Mouse (Mus musculus) intestine, embryonic 15.5 days (tissue): ENCODE results near the gene Slc37a1. TPM values are rescaled to one million over a fixed set of nuclear protein-coding genes. Genes with fewer than 3 reads are reported as not detected.

Experiments used
- ATAC-seq: fragments of 200-750 bp; cut with Nextera tagmentation; 2 replicates; pipeline ENCODE4 v1.8.0; 2017; ENCODE audit warnings: moderate TSS enrichment, moderate library complexity
- H3K27ac ChIP-seq: fragments of 300-500 bp; sonication (generic); 2 replicates; pipeline ENCODE4 v1.5.1; 2015; ENCODE audit warnings: mild to moderate bottlenecking, inconsistent platforms
- H3K27me3 ChIP-seq: fragments of 300-500 bp; sonication (generic); replicated peaks from 2 replicates; pipeline ENCODE4 v1.6.1; 2015; ENCODE audit warnings: inconsistent platforms
- H3K36me3 ChIP-seq: fragments of 300-500 bp; sonication (generic); 2 replicates; pipeline ENCODE4 v1.6.1; 2015; ENCODE audit warnings: inconsistent platforms
- H3K4me1 ChIP-seq: fragments of 300-500 bp; sonication (generic); replicated peaks from 2 replicates; pipeline ENCODE4 v1.6.1; 2015; ENCODE audit warnings: inconsistent platforms
- H3K4me2 ChIP-seq: fragments of 300-500 bp; sonication (generic); replicated peaks from 2 replicates; pipeline ENCODE4 v1.6.1; 2015; ENCODE audit warnings: mild to moderate bottlenecking, inconsistent platforms
- H3K4me3 ChIP-seq: fragments of 300-500 bp; sonication (generic); replicated peaks from 2 replicates; pipeline ENCODE4 v1.5.1; 2015; ENCODE audit warnings: inconsistent platforms
- H3K9ac ChIP-seq: fragments of 300-500 bp; sonication (generic); 2 replicates; pipeline ENCODE4 v1.6.1; 2015; ENCODE audit warnings: inconsistent platforms
- H3K9me3 ChIP-seq: fragments of 300-500 bp; sonication (generic); 2 replicates; pipeline ENCODE4 v1.6.1; 2016; ENCODE audit warnings: inconsistent platforms
- WGBS: fragments of 180-500 bp; shearing (Covaris S2); methylation state at CpG from one replicate; pipeline ENCODE4 v1.1.7; 2015; 5-methylcytosine and 5-hydroxymethylcytosine counted together
- polyA plus RNA-seq: library from polyadenylated mRNA; unstranded; fragments of >200 nt; fragmentation: Nextera tagmentation; extraction: Ambion mirVana; gene quantifications from 2 replicates; pipeline ENCODE4 v1.2.1, GENCODE M21; 2015

Gene Slc37a1
- 18.4 and 22.7 TPM in 2 replicates for polyA plus RNA-seq

DNA sequence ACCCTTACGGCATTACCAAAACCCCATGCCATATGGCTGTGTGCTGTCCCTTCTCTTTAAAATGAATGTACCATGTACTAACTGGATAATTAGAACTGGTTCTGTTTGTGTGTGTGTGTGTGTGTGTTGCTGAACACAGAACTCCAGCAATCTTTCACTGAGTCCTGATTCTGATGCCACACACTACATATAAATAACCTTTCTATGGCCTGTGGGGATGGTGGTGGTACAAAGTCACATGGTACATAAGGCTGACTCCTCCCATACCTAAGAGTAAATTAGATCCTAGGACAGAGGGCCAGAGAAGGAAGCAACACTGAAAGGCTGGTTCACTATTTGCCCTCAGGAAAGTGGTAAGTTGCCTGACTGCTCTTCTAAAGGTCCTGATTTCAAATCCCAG lies at the start of gene Slc37a1:
Gene Slc37a1, plus strand, starts transcription at position 301 of the 400 bp plus-strand sequence.
- Histone ChIP-seq H3K4me3 (no peak within 1 kb of the TSS), H3K36me3 (no peaks in the 10 kb centered on the region), H3K9ac (no peak within 1 kb of the TSS), H3K4me1 (no peaks in the 10 kb centered on the region), H3K27me3 (no peaks in the 10 kb centered on the region), H3K9me3 (no peaks in the 10 kb centered on the region), H3K27ac (no peak within 1 kb of the TSS), H3K4me2 (no peak within 1 kb of the TSS)
- 96% methylated on average over 1 of the region's 1 CpGs for WGBS
- ATAC-seq = no peak

DNA sequence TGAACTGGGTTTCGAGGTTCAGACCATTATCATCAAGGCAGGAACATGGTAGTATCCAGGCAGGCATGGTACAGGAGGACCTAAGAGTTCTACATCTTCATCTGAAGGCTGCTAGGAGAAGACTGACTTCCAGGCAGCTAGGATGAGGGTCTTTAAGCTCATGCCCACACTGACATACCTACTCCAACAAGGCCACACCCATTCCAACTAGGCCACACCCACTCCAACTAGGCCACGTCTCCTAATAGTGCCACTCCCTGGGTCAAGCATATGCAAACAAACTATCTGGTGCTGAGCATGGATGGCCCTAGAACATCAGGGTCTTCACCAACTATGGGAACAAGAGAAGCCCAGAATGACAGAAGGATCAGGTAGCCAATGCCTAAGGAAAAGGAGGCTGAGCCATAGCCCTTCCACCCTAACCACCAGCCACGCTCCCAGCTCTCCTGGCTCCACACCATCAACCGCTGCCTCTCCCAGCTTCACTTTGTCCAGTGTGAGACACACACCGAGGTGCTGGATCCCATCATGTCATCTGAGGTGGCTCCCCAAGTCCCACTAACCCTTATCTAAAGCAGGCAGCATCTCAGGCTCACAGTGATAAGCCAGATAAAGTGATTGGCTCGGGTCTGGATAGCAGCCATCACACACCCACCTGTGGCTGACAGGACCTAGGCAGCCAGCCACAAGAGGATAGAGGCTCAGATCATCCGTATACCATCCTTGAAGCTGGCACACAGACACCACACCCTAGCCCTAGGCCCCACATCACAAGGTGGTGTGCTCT lies 48.2 kb upstream of the Slc37a1 start:
- Histone ChIP-seq H3K36me3 (no peaks in the 10 kb centered on the region), H3K27ac (no peak overlapping the region), H3K9ac (no peak overlapping the region), H3K9me3 (no peaks in the 10 kb centered on the region), H3K4me1 (no peaks in the 10 kb centered on the region), H3K4me3 (no peak overlapping the region), H3K4me2 (no peak overlapping the region), H3K27me3 (no peaks in the 10 kb centered on the region)
- WGBS = 78% methylated on average over 7 of the region's 7 CpGs
- ATAC-seq = no peak

DNA sequence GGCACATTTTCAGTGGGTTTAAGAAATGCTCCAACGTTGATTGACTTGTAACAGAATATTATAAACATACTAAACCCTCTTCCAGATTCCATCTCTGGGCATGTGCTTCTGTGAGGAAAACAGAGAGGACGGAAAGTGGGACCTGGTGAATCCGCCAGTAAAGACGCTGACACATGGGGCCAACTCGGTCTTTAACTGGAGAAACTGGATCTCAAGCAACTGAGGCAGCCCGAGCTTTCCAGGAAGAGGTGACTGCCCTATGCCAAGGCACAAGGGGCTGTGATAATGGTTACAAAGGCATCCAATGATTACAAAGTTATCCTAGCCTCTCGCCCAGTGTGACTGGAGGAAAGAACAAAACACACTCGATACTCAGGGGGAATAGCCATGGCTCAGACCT lies 45.4 kb upstream of the Slc37a1 start:
- no peaks in the 10 kb centered on the region for H3K4me1 ChIP-seq
- H3K36me3 ChIP-seq = no peaks in the 10 kb centered on the region
- no peaks in the 10 kb centered on the region for H3K9me3 ChIP-seq
- no peak overlapping the region for H3K27ac ChIP-seq
- H3K4me2 ChIP-seq = no peak overlapping the region
- WGBS = 79% methylated on average over 8 of the region's 8 CpGs
- no peaks in the 10 kb centered on the region for H3K27me3 ChIP-seq
- no peak overlapping the region for H3K4me3 ChIP-seq
- H3K9ac ChIP-seq = no peak overlapping the region
- no peak for ATAC-seq

DNA sequence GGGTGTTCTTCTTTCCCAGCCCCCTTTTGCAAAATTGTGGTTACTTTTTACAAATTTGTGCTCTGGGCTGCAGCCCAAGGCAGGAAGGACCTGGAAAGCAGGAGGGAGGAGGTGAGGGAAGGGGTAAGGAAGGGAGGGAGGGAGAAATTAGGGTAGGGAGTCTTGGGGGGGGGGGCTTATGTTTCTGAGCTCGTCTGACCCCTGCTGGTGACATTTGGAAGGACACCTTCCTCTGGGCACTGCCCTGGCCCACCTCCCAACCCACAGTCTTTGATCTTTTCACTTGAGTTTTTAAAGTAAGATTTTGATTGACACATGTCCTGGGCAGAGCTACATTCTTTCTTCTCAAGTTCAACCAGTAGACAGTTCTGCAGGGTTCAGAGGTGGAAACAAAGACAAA lies 43.8 kb upstream of the Slc37a1 start:
- no peak for ATAC-seq

DNA sequence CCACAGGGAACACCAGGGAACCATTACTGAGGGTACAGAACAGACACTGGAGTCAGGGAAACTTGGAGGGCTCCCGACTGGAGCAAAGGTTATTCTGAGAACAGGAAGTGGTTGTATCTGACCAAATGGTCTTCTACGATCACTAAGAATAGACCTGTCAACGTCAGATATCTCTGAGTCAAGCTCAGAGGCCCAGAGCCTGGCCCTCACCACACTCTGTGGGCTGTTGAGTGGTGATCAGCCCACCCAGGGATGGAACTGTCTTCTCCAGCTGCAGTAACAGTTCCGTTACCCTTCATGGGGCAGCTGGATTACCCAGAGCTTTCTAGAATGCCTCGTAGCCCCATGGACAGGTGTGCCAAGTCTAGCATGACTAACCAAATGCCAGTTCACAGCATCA lies 41.3 kb upstream of the Slc37a1 start:
- no peaks in the 10 kb centered on the region for H3K4me1 ChIP-seq
- H3K9ac ChIP-seq = no peak overlapping the region
- H3K27ac ChIP-seq = no peak overlapping the region
- H3K27me3 ChIP-seq = no peaks in the 10 kb centered on the region
- no peaks in the 10 kb centered on the region for H3K9me3 ChIP-seq
- no peak overlapping the region for H3K4me3 ChIP-seq
- H3K36me3 ChIP-seq = no peaks in the 10 kb centered on the region
- H3K4me2 ChIP-seq = no peak overlapping the region
- WGBS = 76% methylated on average over 5 of the region's 5 CpGs
- ATAC-seq = no peak

More for the DNA sequence above, 43.8 kb upstream of the Slc37a1 start:
- Histone ChIP-seq H3K4me1 (no peaks in the 10 kb centered on the region), H3K9ac (no peak overlapping the region), H3K36me3 (no peaks in the 10 kb centered on the region), H3K27me3 (no peaks in the 10 kb centered on the region), H3K4me3 (no peak overlapping the region), H3K9me3 (no peaks in the 10 kb centered on the region), H3K27ac (no peak overlapping the region), H3K4me2 (no peak overlapping the region)
- 7% methylated on average over 1 of the region's 1 CpGs for WGBS

DNA sequence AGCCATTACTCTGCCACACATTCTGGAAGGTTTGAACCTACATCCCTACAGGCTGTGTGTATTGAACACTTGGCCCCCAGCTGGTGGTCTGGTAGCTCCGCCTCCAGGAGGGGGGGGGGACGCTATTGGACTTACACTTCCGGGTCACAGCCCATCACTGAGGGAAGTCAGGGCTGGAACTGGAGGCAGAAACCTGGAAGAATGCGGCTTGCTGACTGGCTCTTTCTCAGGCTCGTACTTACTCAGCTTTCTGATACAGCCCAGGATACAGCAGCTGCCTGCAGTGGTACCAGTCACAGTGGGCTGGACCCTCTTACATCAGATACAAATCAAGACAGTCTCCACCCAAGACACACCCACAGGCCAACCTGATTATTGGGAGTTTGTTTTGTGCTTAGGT lies 39.4 kb upstream of the Slc37a1 start:
- H3K27ac ChIP-seq = no peak overlapping the region

DNA sequence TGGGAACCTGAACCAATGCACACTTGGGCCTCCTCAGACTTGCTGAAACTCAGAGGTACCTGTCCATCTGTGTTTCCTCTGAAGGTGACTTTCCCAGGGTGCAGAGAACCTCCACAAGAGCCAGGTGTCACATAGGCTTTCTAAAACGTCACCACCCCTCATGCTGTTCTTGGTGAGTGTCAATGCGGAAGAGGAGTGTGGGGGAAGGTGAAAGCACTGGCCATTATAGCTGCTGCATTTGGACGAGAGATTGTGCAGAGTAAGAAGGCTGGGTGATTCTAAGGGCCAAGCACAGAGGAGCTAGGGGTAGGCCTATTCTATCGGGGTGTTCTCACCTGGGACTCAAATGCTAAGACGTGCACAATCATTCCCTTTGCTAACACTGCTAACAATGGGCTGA lies 32.6 kb upstream of the Slc37a1 start:
- no peak for ATAC-seq
- 68% methylated on average over 5 of the region's 5 CpGs for WGBS
- H3K27me3 ChIP-seq = no peaks in the 10 kb centered on the region
- H3K4me1 ChIP-seq = 0 out of 2 replicates have a peak, but pooled peaks cover 3% of the 10 kb centered on the region
- H3K4me2 ChIP-seq = no peak overlapping the region
- no peaks in the 10 kb centered on the region for H3K9me3 ChIP-seq
- no peak overlapping the region for H3K4me3 ChIP-seq
- H3K36me3 ChIP-seq = no peaks in the 10 kb centered on the region
- no peak overlapping the region; the same call in 1 of the 2 replicates for H3K9ac ChIP-seq
- no peak overlapping the region for H3K27ac ChIP-seq

More for the DNA sequence above, 39.4 kb upstream of the Slc37a1 start:
- H3K4me2 ChIP-seq = 0 out of 2 replicates have a peak overlapping the region, but pooled peaks have one; percentile 26
- 31% methylated on average over 5 of the region's 5 CpGs for WGBS
- H3K9me3 ChIP-seq = no peaks in the 10 kb centered on the region
- H3K4me3 ChIP-seq = no peak overlapping the region
- no peaks in the 10 kb centered on the region for H3K36me3 ChIP-seq
- no peaks in the 10 kb centered on the region for H3K27me3 ChIP-seq
- ATAC-seq = peak; percentile 28
- no peaks in the 10 kb centered on the region for H3K4me1 ChIP-seq
- H3K9ac ChIP-seq = no peak overlapping the region

DNA sequence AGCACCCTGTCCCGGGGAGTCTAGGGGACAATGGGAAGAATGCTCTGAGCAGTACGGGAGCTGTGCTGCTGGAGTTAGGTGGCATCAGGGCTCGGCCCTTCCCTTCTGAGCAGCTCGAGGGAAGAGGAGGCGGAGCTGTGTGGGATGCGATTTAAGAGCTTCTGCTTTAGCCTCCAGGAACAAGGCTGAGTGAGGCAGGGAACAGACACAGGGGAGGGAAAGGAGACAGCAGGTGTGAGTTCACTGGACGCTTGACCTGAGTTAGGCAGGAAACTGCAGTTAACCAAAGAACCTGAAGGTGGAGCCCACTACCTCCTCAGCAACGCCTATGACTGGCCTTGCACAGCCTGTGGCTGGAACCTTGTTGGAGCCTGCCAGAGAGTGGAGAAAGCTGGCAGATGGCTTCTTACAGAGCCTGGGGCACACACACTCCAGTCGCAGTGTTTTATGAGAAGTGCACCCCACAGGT lies 32.1 kb upstream of the Slc37a1 start:
- Histone ChIP-seq H3K36me3 (no peaks in the 10 kb centered on the region), H3K4me1 (0 out of 2 replicates have a peak, but pooled peaks cover 3% of the 10 kb centered on the region), H3K27ac (no peak overlapping the region), H3K4me2 (no peak overlapping the region), H3K27me3 (no peaks in the 10 kb centered on the region), H3K9me3 (no peaks in the 10 kb centered on the region), H3K9ac (no peak overlapping the region; the same call in 1 of the 2 replicates), H3K4me3 (no peak overlapping the region)
- ATAC-seq = peak; percentile 86
- 12% methylated on average over 9 of the region's 9 CpGs for WGBS

DNA sequence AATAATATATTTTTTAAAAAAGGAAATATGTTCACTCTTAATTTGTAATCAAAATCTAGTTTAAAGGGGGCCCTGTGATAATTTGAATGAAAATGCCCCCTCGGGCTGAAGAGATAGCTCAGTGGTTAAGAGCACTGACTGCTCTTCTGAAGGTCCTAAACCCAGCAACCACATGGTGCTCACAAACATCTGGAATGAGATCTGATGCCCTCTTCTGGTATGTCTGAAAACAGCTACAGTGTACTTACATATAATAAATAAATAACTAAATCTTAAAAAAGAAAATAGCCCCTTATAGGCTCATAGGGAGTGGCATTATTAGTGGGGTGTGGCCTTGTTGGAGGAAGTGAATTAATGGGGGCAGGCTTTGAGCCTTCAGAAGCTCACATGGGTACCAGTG lies 29.4 kb upstream of the Slc37a1 start:
- Histone ChIP-seq H3K27me3 (no peaks in the 10 kb centered on the region), H3K9me3 (no peaks in the 10 kb centered on the region), H3K4me1 (0 out of 2 replicates have a peak, but pooled peaks cover 3% of the 10 kb centered on the region), H3K4me3 (no peak overlapping the region), H3K9ac (no peak overlapping the region), H3K27ac (no peak overlapping the region), H3K4me2 (no peak overlapping the region), H3K36me3 (no peaks in the 10 kb centered on the region)
- ATAC-seq = no peak
- WGBS = 94% methylated on average over 1 of the region's 1 CpGs

DNA sequence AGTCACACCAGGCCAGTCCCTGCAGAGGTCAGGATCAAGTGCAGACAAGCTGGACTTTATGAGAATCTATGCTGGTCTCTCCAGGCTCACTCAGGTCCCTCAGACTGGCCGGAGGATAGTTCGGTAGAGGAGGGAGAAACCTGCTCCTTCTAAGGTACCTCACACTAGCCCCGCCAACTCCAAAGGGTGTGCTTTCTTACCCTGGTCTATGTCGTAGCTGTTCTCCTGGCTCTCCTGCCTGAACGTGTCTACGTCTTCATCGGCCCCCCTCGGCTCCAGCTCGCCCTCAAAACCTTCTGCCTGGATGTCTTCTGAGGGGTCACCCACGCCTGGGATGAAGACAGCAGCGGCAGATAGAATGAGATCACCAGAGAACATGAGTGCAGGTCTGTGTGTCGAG lies 28.7 kb upstream of the Slc37a1 start:
- no peaks in the 10 kb centered on the region for H3K9me3 ChIP-seq
- H3K36me3 ChIP-seq = no peaks in the 10 kb centered on the region
- no peak overlapping the region for H3K4me3 ChIP-seq
- H3K4me1 ChIP-seq = 0 out of 2 replicates have a peak, but pooled peaks cover 3% of the 10 kb centered on the region
- 89% methylated on average over 12 of the region's 12 CpGs for WGBS
- no peaks in the 10 kb centered on the region for H3K27me3 ChIP-seq
- no peak overlapping the region for H3K27ac ChIP-seq
- no peak overlapping the region for H3K9ac ChIP-seq
- ATAC-seq = no peak
- no peak overlapping the region for H3K4me2 ChIP-seq

DNA sequence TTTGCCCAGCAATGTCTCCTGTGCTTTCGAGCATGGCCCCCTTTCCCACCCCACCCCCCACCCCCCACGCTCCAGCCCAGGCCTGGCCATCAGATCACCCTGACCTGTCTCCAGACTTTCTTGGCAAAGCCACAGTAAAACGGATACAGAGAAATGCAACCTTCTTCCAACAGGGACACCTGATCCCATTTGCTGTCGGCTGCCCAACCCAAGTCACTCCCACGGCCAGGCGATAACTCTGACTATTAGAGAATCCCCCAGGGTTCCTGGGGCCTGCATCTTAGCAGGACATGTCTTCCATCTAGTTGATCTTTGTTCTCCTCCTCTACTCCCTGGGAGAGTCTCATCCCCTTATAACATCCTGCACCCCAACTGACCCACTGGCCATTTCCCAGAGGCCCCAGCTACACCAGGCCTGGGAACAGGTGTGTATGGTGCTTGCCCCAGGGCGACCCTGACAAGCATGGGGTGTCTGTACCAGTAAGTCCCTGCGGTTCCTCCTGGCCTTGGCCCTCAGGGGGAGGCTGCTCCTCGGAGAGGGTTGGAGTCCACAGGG lies 28.2 kb upstream of the Slc37a1 start:
- no peak overlapping the region for H3K4me3 ChIP-seq
- H3K36me3 ChIP-seq = no peaks in the 10 kb centered on the region
- 0 out of 2 replicates have a peak, but pooled peaks cover 3% of the 10 kb centered on the region for H3K4me1 ChIP-seq
- H3K9me3 ChIP-seq = no peaks in the 10 kb centered on the region
- no peak for ATAC-seq
- H3K4me2 ChIP-seq = no peak overlapping the region
- no peak overlapping the region for H3K27ac ChIP-seq
- WGBS = 84% methylated on average over 9 of the region's 9 CpGs
- no peaks in the 10 kb centered on the region for H3K27me3 ChIP-seq
- no peak overlapping the region for H3K9ac ChIP-seq

DNA sequence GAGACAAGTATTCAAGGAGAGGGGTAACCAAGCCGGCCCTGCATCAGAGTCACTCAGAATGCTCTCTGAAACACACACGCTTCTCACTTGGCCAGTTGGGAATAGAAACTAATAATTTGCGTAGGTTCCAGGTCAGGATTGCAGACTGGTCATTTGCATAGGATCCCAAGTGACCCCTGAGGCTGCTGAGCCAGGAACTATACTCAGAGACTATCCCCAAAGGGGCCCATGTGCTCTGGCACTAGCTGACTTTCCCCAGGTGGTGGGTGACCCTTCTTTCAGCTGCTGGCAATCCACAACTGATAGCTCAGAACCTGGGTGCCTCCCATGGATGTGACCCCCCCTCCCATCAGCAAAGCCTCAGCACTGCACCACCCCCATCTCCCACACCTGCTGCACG lies 27.4 kb upstream of the Slc37a1 start:
- Histone ChIP-seq H3K4me2 (no peak overlapping the region), H3K27me3 (no peaks in the 10 kb centered on the region), H3K9ac (no peak overlapping the region), H3K9me3 (no peaks in the 10 kb centered on the region), H3K36me3 (no peaks in the 10 kb centered on the region), H3K27ac (no peak overlapping the region), H3K4me1 (0 out of 2 replicates have a peak, but pooled peaks cover 3% of the 10 kb centered on the region), H3K4me3 (no peak overlapping the region)
- WGBS = 76% methylated on average over 4 of the region's 4 CpGs
- ATAC-seq = no peak
